Mouse (Mus musculus): Measurements from ENCODE around the gene Mepe. TPM values are rescaled to one million over a fixed set of nuclear protein-coding genes. Genes with fewer than 3 reads are reported as not detected.

Gene Mepe
- total RNA-seq, 2 experiments from 2014 or later = not detected

Small RNA genes lying within 50 kb of the gene (microRNA-seq; reads per million reads assigned to microRNA genes)
- gene Gm23616 (ENCODE audit: borderline number of aligned reads in 2 of 2) = 0 reads per million in 2 experiments

Other genes starting within 250 kb of the Mepe start
- gene Gm17660, start 247.7 kb upstream of the Mepe start, total RNA-seq (2021) = not detected
- 100 to 1,000 TPM; 218 to 246 TPM for gene Sparcl1, start 211.6 kb upstream of the Mepe start, total RNA-seq (2021)
- gene Dspp, start 154.6 kb upstream of the Mepe start, total RNA-seq (2021) = not detected
- gene Dmp1, start 122.7 kb upstream of the Mepe start, total RNA-seq (2021) = not detected
- not detected for gene Ibsp, start 26.2 kb upstream of the Mepe start, total RNA-seq (2021)
- under 1 TPM; 0.19 to 0.56 TPM for gene Spp1, start 109.8 kb downstream of the Mepe start, total RNA-seq (2021)
- gene Pkd2, start 134.1 kb downstream of the Mepe start, total RNA-seq (2021) = 10 to 100 TPM; 21.5 to 22.2 TPM
- gene BC005561, start 183.0 kb downstream of the Mepe start, total RNA-seq (2021) = 1 to 10 TPM; 4.2 to 5.0 TPM